Mouse (Mus musculus) neural tube, embryonic 10.5 days (tissue): ENCODE measurements around the gene Dclre1b.
A peak's percentile ranks its signal among the peaks of the same experiment; 100 is the strongest.
"Not testable (repeated sequence)": the region's sequence is repeated elsewhere in the genome, so short reads cannot be mapped to it uniquely, and the experiment has no call there.

Source experiments
- DNase-seq: peaks from one replicate; pipeline ENCODE4 v3.0.0-alpha.2; 2017; ENCODE audit warnings: low spot score; ENCODE audit errors: extremely low spot score

Gene Dclre1b

DNA sequence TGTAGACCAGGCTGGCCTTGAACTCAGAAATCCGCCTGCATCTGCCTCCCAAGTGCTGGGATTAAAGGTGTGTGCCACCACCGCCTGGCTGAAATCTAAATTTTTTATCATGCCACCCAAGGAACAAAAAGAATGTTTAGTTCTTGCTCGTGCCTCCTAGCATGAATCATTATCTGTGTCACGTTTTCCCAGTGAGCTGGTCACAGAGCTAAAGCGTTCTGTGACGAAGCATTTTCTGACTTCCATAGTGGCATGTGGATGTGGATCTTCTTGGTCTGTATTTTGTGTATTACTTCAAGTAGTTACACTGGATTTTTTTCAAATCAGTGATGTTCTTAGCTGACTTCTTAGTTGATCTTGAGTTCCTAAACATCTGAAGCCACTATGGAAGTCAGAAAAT, 1.7 kb upstream of the Dclre1b start:
- DNase-seq: no peak

- DNase-seq: no peak
Measured at GRCm38 (mm10) chr3:103809799-103810150, 531 bp upstream of the Dclre1b start.

DNA sequence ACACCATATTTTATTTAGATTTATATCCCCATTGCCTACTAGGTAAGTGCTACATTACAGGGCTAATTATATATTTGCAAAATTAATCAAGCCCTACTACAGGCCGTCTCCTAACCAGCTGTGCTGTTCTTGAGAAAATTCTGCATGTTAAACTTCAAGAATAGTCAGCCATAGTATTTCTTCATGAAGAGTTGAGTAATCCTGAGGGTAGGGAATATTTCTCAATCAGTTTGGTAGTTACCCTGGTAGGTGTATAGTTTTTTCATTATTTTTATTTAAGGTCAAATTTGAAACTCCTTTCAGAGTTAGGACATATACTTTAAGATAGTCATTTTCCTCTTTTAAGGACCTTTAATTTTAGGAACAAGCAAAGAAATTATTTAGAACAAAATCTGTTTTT, 3.6 kb downstream of the Dclre1b start:
- DNase-seq: no peak

DNA sequence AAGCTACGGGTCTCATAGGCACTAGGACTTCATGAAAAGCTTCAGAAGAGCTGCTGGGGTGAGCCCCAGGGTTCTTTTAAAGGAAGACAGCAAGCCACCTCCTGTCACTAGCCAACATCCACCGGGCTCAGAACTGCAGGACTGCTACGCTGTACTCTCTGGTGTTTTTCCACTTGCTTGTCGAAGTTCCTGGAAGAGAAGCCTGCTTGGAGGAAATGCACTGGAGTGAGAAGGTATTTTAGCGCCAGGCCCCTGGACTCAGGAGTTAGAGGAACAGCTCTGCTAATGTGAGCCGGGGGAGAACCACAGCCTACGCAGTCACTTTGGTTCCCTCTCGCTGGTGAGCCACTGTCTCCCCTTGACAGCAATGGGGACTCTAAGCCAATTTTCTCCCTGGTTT, 6.4 kb downstream of the Dclre1b start:
- DNase-seq: no peak

DNA sequence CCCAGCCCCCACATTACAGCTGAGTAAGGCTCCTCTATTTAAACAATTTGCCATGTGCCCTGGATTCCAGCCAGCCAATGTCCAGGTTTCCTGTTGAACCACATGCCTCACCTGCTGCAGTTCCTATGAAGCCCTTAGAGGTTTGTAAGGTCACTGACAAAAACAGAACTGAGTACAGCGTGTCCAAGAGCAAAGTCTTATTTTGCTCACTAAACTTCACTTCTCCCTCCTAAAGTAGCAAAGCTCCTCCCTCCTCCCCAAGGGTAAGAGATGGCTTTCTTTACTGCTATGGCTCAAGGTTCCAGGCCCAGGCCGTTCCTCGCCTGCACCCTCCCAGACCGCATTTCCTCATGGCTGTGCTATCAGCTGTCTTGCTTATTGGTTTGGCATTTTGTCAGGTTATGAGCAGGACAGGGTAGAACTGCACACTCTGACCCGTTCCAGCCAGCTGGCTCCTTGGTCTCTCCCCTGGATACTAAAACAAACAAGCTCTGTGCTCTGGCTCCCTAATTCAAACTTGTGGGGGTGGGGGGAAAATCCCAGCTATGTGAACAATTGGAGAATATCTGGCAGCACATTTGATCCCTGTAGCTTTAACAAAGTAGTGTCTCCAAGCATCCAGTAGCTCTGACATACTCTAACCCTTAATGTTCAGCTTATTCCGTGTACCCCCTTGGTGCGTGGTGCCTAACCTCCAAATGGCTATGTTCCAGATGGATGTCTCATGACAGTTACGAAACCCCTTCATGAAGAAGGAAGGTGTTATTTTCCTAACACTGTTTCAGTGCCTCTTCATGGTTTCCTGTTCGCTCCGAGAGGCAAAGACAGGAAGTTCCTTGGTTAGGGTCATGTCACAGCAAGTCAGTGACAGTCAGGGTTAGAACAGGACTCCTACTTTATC, 7.4 kb downstream of the Dclre1b start:
- DNase-seq: no peak

GRCm38 (mm10) chr3:103799507-103799906, 9.7 kb downstream of the Dclre1b start:
- no peak for DNase-seq

DNA sequence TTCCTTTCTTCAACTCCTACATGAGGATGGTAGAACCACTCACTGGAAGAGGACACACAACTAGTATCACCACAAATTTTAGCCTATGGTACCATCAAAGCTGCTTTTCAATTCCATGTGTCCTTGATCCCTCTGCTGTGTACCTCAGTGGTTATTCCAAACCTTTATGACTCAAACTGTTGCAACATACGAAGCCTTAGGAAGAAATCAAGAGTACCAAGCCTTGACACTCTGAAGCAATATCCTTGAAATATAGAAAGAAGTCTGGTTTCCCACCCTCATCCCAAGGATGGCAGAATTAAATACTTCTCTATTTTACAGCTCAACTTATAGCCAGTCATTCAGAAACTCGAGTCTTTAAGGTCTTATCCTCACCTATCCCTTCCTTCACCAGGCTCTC, 12.9 kb downstream of the Dclre1b start:
- no peak for DNase-seq

DNA sequence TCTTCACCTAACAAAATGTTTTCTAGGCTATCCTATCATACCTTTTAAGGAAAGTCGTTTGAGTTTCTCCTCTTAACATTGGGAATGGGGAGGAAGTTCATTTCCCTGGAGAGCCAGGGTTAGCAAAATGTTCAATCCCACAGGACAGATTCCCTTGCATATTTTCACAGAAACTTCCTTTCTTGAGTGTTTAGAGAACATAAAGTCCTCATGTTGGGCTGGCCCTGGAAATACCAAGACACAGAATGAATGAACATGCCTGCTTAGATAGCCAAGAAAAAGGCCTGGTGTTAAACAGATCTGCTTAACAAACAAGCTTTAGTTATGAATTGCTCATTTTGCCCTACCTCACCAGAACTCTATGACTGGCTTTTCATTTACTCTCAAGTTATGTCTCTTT, 16.7 kb downstream of the Dclre1b start:
- DNase-seq: no peak

DNA sequence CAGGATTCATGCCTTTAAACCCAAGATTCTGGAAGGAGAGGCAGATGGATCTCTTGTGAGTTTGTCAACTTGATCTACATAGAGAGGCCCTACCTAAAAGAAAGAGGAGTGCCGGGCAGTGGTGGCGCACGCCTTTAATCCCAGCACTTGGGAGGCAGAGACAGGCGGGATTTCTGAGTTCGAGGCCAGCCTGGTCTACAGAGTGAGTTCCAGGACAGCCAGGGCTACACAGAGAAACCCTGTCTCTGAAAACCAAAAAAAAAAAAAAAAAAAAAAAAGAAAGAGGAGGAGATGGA, 17.2 kb downstream of the Dclre1b start:
- DNase-seq: not testable (repeated sequence)

- peak; percentile 93 for DNase-seq
Measured at GRCm38 (mm10) chr3:103791230-103792110, 17.8 kb downstream of the Dclre1b start, which contains the start of gene Hipk1. Gene Hipk1 (minus strand): TSS chr3:103791563.

DNA sequence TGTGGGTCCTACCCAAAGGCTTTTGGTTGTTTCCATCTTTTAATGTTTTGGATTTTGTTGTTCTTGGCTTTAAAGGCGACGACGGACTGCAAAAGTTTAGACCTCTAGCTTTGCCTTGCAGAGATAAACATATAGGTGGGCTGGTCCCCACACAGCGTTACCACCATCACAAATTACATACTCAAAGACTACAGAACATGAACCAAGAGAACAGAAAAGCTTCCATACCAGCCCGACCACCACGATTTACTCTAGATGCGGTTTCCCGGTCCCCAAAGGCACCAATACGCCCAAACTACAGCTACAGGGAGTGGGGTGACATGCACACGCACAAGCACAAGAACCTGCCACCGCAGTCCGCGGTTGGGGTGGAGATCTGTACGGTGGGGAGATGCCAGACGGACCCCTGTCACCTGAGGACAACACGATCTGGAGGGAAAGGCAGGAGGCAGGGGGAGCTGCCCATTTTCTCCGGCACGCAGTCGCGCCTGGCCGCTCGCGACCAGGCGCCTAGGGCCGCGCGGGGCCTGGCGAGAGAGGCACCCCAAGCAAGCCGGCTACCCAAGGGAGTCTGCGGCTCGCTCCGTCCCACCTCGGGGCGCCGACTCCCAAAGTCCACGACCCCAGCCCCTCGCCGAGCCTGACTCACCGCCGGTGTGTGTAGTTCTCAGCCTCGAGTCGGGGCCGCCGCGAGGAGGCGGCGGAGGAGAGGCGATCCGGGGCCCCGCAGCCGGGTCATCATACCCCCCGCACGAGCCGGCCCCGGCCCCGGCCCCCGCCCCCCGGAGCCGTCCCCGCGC, 18.7 kb downstream of the Dclre1b start:
- DNase-seq: no peak

DNA sequence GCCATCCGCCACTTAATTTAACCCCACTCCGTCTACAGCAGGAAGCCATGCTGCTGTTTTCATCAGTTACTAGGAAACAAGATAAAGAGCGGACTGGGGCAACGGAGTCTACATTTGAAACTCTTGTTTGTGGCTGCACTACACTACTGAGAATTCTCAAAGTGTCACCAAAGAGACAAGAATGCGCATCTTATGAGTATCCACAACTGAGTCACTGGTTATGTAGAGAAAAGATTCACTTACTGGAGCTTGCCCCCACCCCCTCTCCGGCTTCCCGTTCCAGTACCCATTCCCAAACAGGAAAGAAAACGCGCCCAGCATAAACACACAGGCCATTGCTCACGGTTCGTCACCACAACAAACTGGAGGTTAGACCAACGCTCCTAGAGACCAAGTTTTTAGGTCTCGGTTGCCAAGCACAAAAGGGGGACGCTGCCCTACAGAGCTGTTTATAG, 19.3 kb downstream of the Dclre1b start:
- DNase-seq: peak; percentile 43

DNA sequence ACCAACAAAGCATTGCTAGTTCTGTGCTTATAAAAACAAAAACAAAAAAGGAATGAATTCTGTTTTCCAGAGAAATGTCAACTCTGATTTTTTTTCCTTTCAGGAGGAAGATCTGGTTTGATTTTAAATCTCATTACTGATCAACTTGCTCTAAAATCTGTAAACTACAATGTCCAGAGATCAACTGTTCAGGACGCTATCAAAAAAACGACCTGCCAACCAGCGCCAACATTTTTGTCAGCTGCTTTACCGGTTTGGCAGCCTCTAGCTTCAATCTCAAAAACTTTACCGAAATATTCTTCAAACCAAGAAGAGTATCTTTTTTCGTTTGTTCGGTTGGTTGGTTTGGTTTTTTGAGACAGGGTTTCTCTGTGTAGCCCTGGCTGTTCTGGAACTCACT, 20.1 kb downstream of the Dclre1b start:
- DNase-seq: no peak

DNA sequence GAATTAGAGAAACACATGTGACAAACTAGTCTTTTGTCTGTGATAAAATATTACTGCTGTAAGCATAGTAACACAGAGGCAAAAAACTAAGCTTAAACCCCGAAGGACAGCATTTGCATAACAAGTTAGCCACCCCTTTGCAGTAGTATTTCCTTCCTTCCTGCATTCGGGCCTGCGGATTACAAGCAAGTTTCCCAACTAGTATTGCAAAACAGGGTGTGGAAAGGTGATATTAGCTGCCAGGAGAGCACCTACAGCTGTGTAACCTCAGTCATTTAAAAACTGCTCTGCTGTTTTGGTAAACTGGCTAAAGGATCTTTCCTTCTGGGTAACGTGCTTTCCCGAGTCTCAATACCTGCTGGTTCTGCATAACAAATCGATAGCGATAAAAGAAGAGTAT, 22.0 kb downstream of the Dclre1b start:
- no peak for DNase-seq

- DNase-seq: no peak
Measured at GRCm38 (mm10) chr3:103782844-103783609, 26.2 kb downstream of the Dclre1b start.

DNA sequence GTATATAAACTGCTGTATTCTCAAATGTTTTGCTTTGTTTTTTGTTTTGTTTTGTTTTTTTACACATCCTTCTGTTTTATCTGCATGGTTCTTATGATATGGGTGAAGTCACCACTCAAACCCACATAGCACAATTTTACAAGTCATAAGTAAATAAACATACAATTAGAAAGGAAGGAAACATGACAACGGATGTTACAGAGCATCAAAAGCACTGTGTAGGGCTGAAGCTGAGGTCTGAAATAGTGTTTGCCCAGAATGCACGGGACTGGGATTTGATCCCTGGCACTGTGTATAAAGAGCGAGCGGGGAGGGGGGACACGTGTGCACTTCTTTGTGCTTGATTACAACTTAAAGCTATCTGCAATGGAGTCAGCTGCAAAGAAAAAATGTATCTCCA, 28.5 kb downstream of the Dclre1b start:
- no peak for DNase-seq

GRCm38 (mm10) chr3:103780271-103780670, 29.0 kb downstream of the Dclre1b start:
- DNase-seq: no peak

- DNase-seq: no peak
Measured at GRCm38 (mm10) chr3:103779183-103779582, 30.1 kb downstream of the Dclre1b start.

GRCm38 (mm10) chr3:103778660-103779059, 30.6 kb downstream of the Dclre1b start:
- no peak for DNase-seq

DNA sequence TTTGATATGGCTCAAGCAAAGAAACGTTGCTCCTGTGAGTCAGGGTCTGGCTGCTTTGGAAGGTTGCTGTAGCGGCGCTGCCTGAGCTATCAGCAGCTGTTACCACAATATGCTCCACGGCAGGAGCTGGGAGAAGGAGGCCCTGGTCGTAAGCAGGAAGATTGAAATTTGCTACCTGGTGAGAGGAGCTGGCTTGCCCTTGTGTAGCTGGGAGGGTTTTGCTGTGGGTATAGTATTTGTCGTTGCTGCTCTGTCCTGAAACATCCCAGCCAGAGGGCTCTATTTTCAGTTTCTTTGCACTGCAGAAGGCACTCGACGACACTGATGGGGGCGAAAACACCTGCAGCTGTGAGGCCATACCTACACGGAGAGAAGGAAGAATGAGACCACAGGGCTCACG, 31.3 kb downstream of the Dclre1b start:
- DNase-seq: no peak

DNA sequence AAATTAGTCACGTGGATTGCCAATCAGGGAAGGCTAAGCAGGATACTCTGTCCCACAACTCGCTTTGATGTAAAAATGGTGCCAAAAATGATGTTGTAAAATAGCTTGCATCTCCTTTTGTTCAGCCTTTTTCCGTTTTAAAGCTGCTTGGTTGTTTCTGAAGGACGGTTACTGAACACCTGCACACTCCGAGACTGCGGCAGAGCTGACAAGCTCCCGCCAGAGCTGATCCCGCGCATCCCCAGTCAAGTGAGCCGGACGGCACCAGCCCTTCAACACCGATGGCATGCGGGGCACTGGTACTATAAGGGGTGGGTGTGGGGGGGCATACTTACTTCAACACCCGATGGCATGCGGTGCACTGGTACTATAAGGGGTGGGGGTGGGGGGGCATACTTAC, 35.2 kb downstream of the Dclre1b start:
- DNase-seq: no peak
